Mouse (Mus musculus): ENCODE data around the gene Vhl. TPM values are rescaled to one million over a fixed set of nuclear protein-coding genes. Genes with fewer than 3 reads are reported as not detected.

Vhl gene
- total and polyA plus RNA-seq, 2 experiments from 2014 or later, result 17.2 to 23.5 TPM

GRCm38 (mm10) chr6:113650197-113650640, 26.5 kb downstream of the Vhl start:
- no peak for ATAC-seq (ENCODE audit: insufficient read depth, low read depth)
- no peak overlapping the region for H3K4me3 ChIP-seq (ENCODE audit: low read depth, low read length)
- H3K36me3 ChIP-seq (replicated peaks; ENCODE audit: control insufficient read depth, insufficient read depth, low read length), result no peaks in the 10 kb centered on the region
- TF ChIP-seq EP300 (IDR thresholded peaks at IDR 0.05; ENCODE audit: low read depth) (no peak), CTCF (IDR thresholded peaks at IDR 0.05; ENCODE audit: low read depth) (no peak)
- H3K27me3 ChIP-seq (ENCODE audit: control insufficient read depth, insufficient read depth, low read length), result no peaks in the 10 kb centered on the region
- H3K9me3 ChIP-seq (replicated peaks; ENCODE audit: control insufficient read depth, low read length), result no peaks in the 10 kb centered on the region
- H3K4me2 ChIP-seq (ENCODE audit: low read depth, low read length), result no peak overlapping the region
- 68% methylated on average over 4 of the region's 4 CpGs for WGBS
- no peaks in the 10 kb centered on the region for H3K4me1 ChIP-seq (ENCODE audit: control insufficient read depth, insufficient read depth)
- no peak for DNase-seq (ENCODE audit: low spot score)
- no peak overlapping the region for H3K9ac ChIP-seq (replicated peaks; ENCODE audit: low read depth, low read length)
- H3K27ac ChIP-seq (ENCODE audit: low read depth), result no peak overlapping the region

DNA sequence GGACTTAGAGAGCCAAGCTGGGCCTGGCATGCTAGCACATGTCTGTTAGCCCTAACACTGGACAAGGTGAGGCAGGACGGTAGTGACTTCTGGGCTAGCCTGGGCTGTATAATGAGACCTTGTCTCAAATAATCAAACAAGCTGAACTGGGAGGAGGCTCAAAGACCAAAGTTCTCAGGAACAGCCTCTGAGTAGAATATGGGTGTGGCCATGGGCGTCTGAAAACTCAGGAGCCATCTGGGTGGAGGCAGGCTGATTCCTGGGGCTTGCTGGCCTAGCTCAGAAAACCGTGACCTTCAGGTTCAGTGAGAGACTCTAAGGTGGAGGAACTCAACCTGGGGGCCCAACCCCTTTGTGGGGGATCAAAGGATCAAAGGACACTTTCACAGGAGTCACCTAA, 27.9 kb downstream of the Vhl start:
- TF ChIP-seq CTCF (IDR thresholded peaks at IDR 0.05; ENCODE audit: low read depth), result no peak
- TF ChIP-seq EP300 (IDR thresholded peaks at IDR 0.05; ENCODE audit: low read depth), result no peak
- no peak overlapping the region for H3K4me2 ChIP-seq (ENCODE audit: low read depth, low read length)
- WGBS, result 74% methylated on average over 3 of the region's 3 CpGs
- H3K4me1 ChIP-seq (ENCODE audit: control insufficient read depth, insufficient read depth), result no peaks in the 10 kb centered on the region
- no peak overlapping the region for H3K4me3 ChIP-seq (ENCODE audit: low read depth, low read length)
- no peak overlapping the region for H3K27ac ChIP-seq (ENCODE audit: low read depth)
- DNase-seq (ENCODE audit: low spot score) (no peak), ATAC-seq (ENCODE audit: insufficient read depth, low read depth) (no peak)
- no peak overlapping the region for H3K9ac ChIP-seq (replicated peaks; ENCODE audit: low read depth, low read length)
- H3K9me3 ChIP-seq (replicated peaks; ENCODE audit: control insufficient read depth, low read length), result no peaks in the 10 kb centered on the region
- no peaks in the 10 kb centered on the region for H3K27me3 ChIP-seq (ENCODE audit: control insufficient read depth, insufficient read depth, low read length)
- H3K36me3 ChIP-seq (replicated peaks; ENCODE audit: control insufficient read depth, insufficient read depth, low read length), result no peaks in the 10 kb centered on the region; the same call in 1 of the 2 replicates

GRCm38 (mm10) chr6:113653551-113653950, 29.8 kb downstream of the Vhl start:
- Histone ChIP-seq H3K27me3 (ENCODE audit: control insufficient read depth, insufficient read depth, low read length) (no peaks in the 10 kb centered on the region), H3K4me3 (ENCODE audit: low read depth, low read length) (no peak overlapping the region), H3K9ac (replicated peaks; ENCODE audit: low read depth, low read length) (no peak overlapping the region), H3K9me3 (replicated peaks; ENCODE audit: control insufficient read depth, low read length) (no peaks in the 10 kb centered on the region), H3K36me3 (replicated peaks; ENCODE audit: control insufficient read depth, insufficient read depth, low read length) (no peaks in the 10 kb centered on the region; the same call in 1 of the 2 replicates), H3K4me2 (ENCODE audit: low read depth, low read length) (no peak overlapping the region), H3K27ac (ENCODE audit: low read depth) (no peak overlapping the region), H3K4me1 (ENCODE audit: control insufficient read depth, insufficient read depth) (no peaks in the 10 kb centered on the region)
- TF ChIP-seq EP300 (IDR thresholded peaks at IDR 0.05; ENCODE audit: low read depth), result no peak
- no peak for TF ChIP-seq CTCF (IDR thresholded peaks at IDR 0.05; ENCODE audit: low read depth)
- 83% methylated on average over 7 of the region's 7 CpGs for WGBS
- ATAC-seq (ENCODE audit: insufficient read depth, low read depth) (no peak), DNase-seq (ENCODE audit: low spot score) (no peak)

DNA sequence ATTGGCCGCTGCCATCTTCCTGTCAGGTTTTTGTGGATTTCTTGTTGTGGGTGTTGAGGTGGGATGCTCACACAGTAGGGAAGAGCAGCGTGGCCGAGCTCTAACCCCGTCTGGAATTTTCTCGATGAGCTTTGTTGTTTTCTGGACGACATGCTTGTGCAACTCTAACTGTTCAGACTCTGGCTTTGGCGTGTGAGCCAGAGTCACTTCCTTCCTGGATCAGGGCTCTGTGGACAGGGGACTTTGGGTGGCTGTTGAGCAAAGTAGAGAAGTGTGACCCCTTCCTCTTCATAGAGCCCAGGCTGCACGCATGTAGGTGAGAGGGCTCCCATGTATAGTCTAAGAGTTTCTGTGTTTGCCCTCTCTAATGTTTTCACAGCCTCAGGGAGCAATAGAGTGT, 30.3 kb downstream of the Vhl start:
- Histone ChIP-seq H3K4me2 (ENCODE audit: low read depth, low read length) (no peak overlapping the region), H3K9ac (replicated peaks; ENCODE audit: low read depth, low read length) (no peak overlapping the region), H3K27me3 (ENCODE audit: control insufficient read depth, insufficient read depth, low read length) (no peaks in the 10 kb centered on the region), H3K4me3 (ENCODE audit: low read depth, low read length) (no peak overlapping the region), H3K4me1 (ENCODE audit: control insufficient read depth, insufficient read depth) (peaks cover 1% of the 10 kb centered on the region; the same call in 1 of the 2 replicates), H3K9me3 (replicated peaks; ENCODE audit: control insufficient read depth, low read length) (no peaks in the 10 kb centered on the region), H3K36me3 (replicated peaks; ENCODE audit: control insufficient read depth, insufficient read depth, low read length) (no peaks in the 10 kb centered on the region; the same call in 1 of the 2 replicates), H3K27ac (ENCODE audit: low read depth) (no peak overlapping the region)
- no peak for TF ChIP-seq EP300 (IDR thresholded peaks at IDR 0.05; ENCODE audit: low read depth)
- TF ChIP-seq CTCF (IDR thresholded peaks at IDR 0.05; ENCODE audit: low read depth), result no peak
- WGBS, result 59% methylated on average over 8 of the region's 8 CpGs
- no peak for ATAC-seq (ENCODE audit: insufficient read depth, low read depth)
- no peak for DNase-seq (ENCODE audit: low spot score)

GRCm38 (mm10) chr6:113654753-113655397, 31.1 kb downstream of the Vhl start:
- Histone ChIP-seq H3K4me3 (ENCODE audit: low read depth, low read length) (no peak overlapping the region), H3K36me3 (replicated peaks; ENCODE audit: control insufficient read depth, insufficient read depth, low read length) (no peaks in the 10 kb centered on the region; the same call in 1 of the 2 replicates), H3K27me3 (ENCODE audit: control insufficient read depth, insufficient read depth, low read length) (no peaks in the 10 kb centered on the region), H3K27ac (ENCODE audit: low read depth) (no peak overlapping the region), H3K9ac (replicated peaks; ENCODE audit: low read depth, low read length) (no peak overlapping the region), H3K4me1 (ENCODE audit: control insufficient read depth, insufficient read depth) (peaks cover 9% of the 10 kb centered on the region), H3K4me2 (ENCODE audit: low read depth, low read length) (no peak overlapping the region), H3K9me3 (replicated peaks; ENCODE audit: control insufficient read depth, low read length) (no peaks in the 10 kb centered on the region)
- no peak for DNase-seq (ENCODE audit: low spot score)
- ATAC-seq (ENCODE audit: insufficient read depth, low read depth), result no peak
- TF ChIP-seq CTCF (IDR thresholded peaks at IDR 0.05; ENCODE audit: low read depth), result no peak
- no peak for TF ChIP-seq EP300 (IDR thresholded peaks at IDR 0.05; ENCODE audit: low read depth)
- WGBS, result 66% methylated on average over 16 of the region's 16 CpGs

GRCm38 (mm10) chr6:113655475-113655874, 31.7 kb downstream of the Vhl start:
- Histone ChIP-seq H3K9ac (replicated peaks; ENCODE audit: low read depth, low read length) (no peak overlapping the region), H3K4me3 (ENCODE audit: low read depth, low read length) (no peak overlapping the region), H3K9me3 (replicated peaks; ENCODE audit: control insufficient read depth, low read length) (no peaks in the 10 kb centered on the region), H3K27ac (ENCODE audit: low read depth) (no peak overlapping the region), H3K4me1 (ENCODE audit: control insufficient read depth, insufficient read depth) (peaks cover 15% of the 10 kb centered on the region), H3K36me3 (replicated peaks; ENCODE audit: control insufficient read depth, insufficient read depth, low read length) (no peaks in the 10 kb centered on the region; the same call in 1 of the 2 replicates), H3K27me3 (ENCODE audit: control insufficient read depth, insufficient read depth, low read length) (no peaks in the 10 kb centered on the region), H3K4me2 (ENCODE audit: low read depth, low read length) (no peak overlapping the region)
- TF ChIP-seq EP300 (IDR thresholded peaks at IDR 0.05; ENCODE audit: low read depth) (no peak), CTCF (IDR thresholded peaks at IDR 0.05; ENCODE audit: low read depth) (no peak)
- DNase-seq (ENCODE audit: low spot score), result no peak
- ATAC-seq (ENCODE audit: insufficient read depth, low read depth), result no peak
- WGBS, result 94% methylated on average over 3 of the region's 3 CpGs
